Mouse (Mus musculus): ENCODE data around the gene Irgm2.
"Not testable (repeated sequence)": the region's sequence is repeated elsewhere in the genome, so short reads cannot be mapped to it uniquely, and the experiment has no call there.

Gene Irgm2

GRCm38 (mm10) chr11:58199229-58200037 is at the start of gene Irgm2, which contains the start of gene Igtp:
TSS of gene Irgm2 (plus strand) at chr11:58199618.
TSS of gene Igtp (plus strand) at chr11:58199556.
- DNase-seq = peak; percentile 28 to 43

- no peak for DNase-seq
These were observed 44.0 kb upstream of the Irgm2 start for GRCm38 (mm10) chr11:58155458-58155857.

- DNase-seq = no peak
These were observed 42.5 kb upstream of the Irgm2 start for GRCm38 (mm10) chr11:58156871-58157270.

GRCm38 (mm10) chr11:58165072-58165471 is 34.3 kb upstream of the Irgm2 start:
- DNase-seq = peak in 1 of 2 experiments; percentile 46

GRCm38 (mm10) chr11:58167822-58168166 is 31.6 kb upstream of the Irgm2 start:
- DNase-seq = no peak

GRCm38 (mm10) chr11:58168167-58168915 is 31.1 kb upstream of the Irgm2 start, which contains the start of gene Gemin5:
TSS of gene Gemin5 (minus strand) at chr11:58168539.
- peak; percentile 92 to 93 for DNase-seq

- no peak for DNase-seq
These were observed 29.8 kb upstream of the Irgm2 start for GRCm38 (mm10) chr11:58169666-58170065.

GRCm38 (mm10) chr11:58171459-58172091 is 27.8 kb upstream of the Irgm2 start, which contains the start of gene Mrpl22:
TSS of gene Mrpl22 (plus strand) at chr11:58171661.
- peak; percentile 97 to 98 for DNase-seq

GRCm38 (mm10) chr11:58179563-58179962 is 19.9 kb upstream of the Irgm2 start:
- DNase-seq = peak; percentile 81 to 86

- not testable (repeated sequence) for DNase-seq
These were observed 19.4 kb upstream of the Irgm2 start for GRCm38 (mm10) chr11:58179986-58180385.

- DNase-seq = no peak
These were observed 18.7 kb upstream of the Irgm2 start for GRCm38 (mm10) chr11:58180756-58181155.

GRCm38 (mm10) chr11:58183579-58183978 is 15.8 kb upstream of the Irgm2 start:
- DNase-seq = no peak

- no peak for DNase-seq
These were observed 9.7 kb upstream of the Irgm2 start for GRCm38 (mm10) chr11:58189675-58190074.

GRCm38 (mm10) chr11:58193326-58193725 is 6.1 kb upstream of the Irgm2 start:
- DNase-seq = no peak

- no peak for DNase-seq
These were observed 5.4 kb upstream of the Irgm2 start for GRCm38 (mm10) chr11:58193860-58194520.

GRCm38 (mm10) chr11:58198663-58199062 is 755 bp upstream of the Irgm2 start:
- DNase-seq = no peak

GRCm38 (mm10) chr11:58200226-58200625 is 808 bp downstream of the Irgm2 start:
- no peak for DNase-seq

GRCm38 (mm10) chr11:58201052-58201451 is 1.6 kb downstream of the Irgm2 start:
- DNase-seq = peak; percentile 45 to 51

- DNase-seq = no peak
These were observed 11.0 kb downstream of the Irgm2 start for GRCm38 (mm10) chr11:58210321-58210886.

GRCm38 (mm10) chr11:58211062-58211681 is 11.8 kb downstream of the Irgm2 start:
- DNase-seq = no peak

GRCm38 (mm10) chr11:58211682-58212067 is 12.3 kb downstream of the Irgm2 start:
- DNase-seq = no peak

Measured in cerebellum, postnatal 14 days (tissue).